Mouse (Mus musculus): ENCODE data around the gene Scfd2. TPM values are rescaled to one million over a fixed set of nuclear protein-coding genes. Genes with fewer than 3 reads are reported as not detected.

Gene Scfd2
- total RNA-seq, 2 experiments from 2014 or later, result 26.8 to 34.0 TPM

GRCm38 (mm10) chr5:74317174-74317573 is 214.4 kb downstream of the Scfd2 start:
- intact Hi-C loops (cut with DNase I), result loop anchor here (10.0 kb wide), 3 partner anchors 218 to 628 kb away; partner anchors contain the start of genes Fip1l1 and Scfd2
- DNase-seq (ENCODE audit: low spot score in 2 of 2), result no peak

- intact Hi-C loops (cut with DNase I), result loop anchor here (10.0 kb wide), 3 partner anchors 218 to 628 kb away; partner anchors contain the start of genes Fip1l1 and Scfd2
- DNase-seq (ENCODE audit: low spot score in 2 of 2), result no peak
Measured at GRCm38 (mm10) chr5:74316333-74316945, 215.1 kb downstream of the Scfd2 start.

GRCm38 (mm10) chr5:74315471-74316245 is 215.9 kb downstream of the Scfd2 start:
- intact Hi-C loops (cut with DNase I), result loop anchor here (10.0 kb wide), 3 partner anchors 219 to 629 kb away; partner anchors contain the start of genes Fip1l1 and Scfd2
- no peak for DNase-seq (ENCODE audit: low spot score in 2 of 2)

GRCm38 (mm10) chr5:74314501-74314900 is 217.1 kb downstream of the Scfd2 start:
- intact Hi-C loops (cut with DNase I), result loop anchor here (5.0 to 10.0 kb wide), 4 partner anchors 220 to 843 kb away; partner anchors contain the start of genes Fip1l1 and Scfd2
- no peak for DNase-seq (ENCODE audit: low spot score in 2 of 2)

DNA sequence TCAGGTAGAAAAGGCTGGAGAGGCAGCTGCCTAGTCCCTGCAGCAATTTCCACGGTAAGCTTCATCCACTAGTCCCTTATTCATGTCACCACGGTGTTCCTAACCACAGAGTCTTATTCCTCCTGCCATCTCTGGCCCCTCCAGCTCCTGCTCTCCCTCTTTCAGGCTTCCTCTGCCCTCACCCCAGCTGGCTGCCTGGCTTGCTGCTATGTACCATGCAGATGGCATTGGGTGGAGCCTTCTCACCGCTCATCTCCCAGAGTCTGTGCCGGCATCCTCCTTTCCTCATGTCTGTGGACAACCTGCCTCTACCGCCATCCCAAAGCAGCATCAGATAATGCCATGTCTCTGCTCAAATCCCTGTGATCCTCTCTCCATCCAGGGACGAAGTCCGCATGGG is 218.0 kb downstream of the Scfd2 start:
- intact Hi-C loops (cut with DNase I), result loop anchor here (5.0 to 10.0 kb wide), 4 partner anchors 221 to 844 kb away; partner anchors contain the start of genes Fip1l1 and Scfd2
- no peak for DNase-seq (ENCODE audit: low spot score in 2 of 2)

DNA sequence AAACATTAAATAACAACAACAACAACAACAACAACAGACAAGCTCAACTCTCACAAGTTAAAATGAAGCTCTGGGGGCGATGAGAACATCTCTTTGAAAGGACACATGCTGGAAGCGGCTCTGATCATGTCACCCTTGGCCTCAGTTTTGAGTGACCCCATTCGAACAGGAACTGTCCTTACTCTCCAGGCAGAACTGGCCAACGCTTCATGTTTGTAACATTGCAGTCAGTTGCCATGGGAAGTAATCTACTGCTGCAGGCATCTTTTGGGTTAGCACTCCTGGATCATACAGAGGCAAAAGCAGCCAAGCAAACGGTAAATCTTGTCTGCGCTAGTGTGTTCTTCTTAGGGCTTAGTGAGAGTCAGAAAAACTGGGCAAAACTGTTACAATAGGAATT is 219.7 kb downstream of the Scfd2 start:
- no peak for DNase-seq (ENCODE audit: low spot score in 2 of 2)
- intact Hi-C loops (cut with DNase I), result loop anchor here (1.0 to 10.0 kb wide), 5 partner anchors 121 to 845 kb away; partner anchors contain the start of genes Fip1l1 and Scfd2

- DNase-seq (ENCODE audit: low spot score in 2 of 2), result no peak
- intact Hi-C loops (cut with DNase I), result loop anchor here (1.0 to 10.0 kb wide), 5 partner anchors 122 to 846 kb away; partner anchors contain the start of genes Fip1l1 and Scfd2
Measured at GRCm38 (mm10) chr5:74311200-74311825, 220.2 kb downstream of the Scfd2 start.

GRCm38 (mm10) chr5:74310101-74310500 is 221.5 kb downstream of the Scfd2 start:
- intact Hi-C loops (cut with DNase I), result loop anchor here (5.0 to 10.0 kb wide), 4 partner anchors 225 to 847 kb away; partner anchors contain the start of genes Fip1l1 and Scfd2
- no peak for DNase-seq (ENCODE audit: low spot score in 2 of 2)

- no peak for DNase-seq (ENCODE audit: low spot score in 2 of 2)
- intact Hi-C loops (cut with DNase I), result no loop called here
Measured at GRCm38 (mm10) chr5:74307242-74307641, 224.3 kb downstream of the Scfd2 start.

DNA sequence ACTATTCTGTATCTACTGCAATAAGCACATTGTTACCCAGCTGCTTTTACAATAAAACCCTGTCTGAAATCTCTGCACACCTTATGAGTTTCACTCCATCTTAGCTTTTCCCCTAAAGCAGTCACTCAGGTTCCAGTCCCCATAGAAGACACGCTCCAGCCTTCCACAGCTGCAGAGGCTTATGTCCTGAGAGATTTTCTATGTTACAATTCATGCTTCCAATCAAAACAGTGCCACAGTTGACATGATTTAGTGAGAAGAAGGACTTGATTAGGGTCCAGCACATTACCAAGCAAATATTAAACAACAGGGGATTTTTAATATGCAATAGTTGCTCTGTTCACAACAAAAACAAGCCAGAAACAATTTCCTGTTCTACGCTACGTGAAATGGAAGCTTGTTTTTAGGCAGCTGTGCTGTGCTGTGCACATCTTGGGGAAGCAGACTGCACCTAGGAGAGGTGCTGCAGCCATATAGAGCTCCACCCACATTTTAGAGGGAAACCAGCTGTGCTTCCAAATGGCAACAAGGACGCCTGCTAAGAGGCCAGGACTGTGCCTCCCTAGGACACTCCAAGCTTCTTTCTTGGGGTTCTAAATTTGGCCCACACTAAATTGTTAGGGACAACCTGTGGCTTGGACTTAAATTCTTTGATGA is 225.9 kb downstream of the Scfd2 start:
- intact Hi-C loops (cut with DNase I), result no loop called here
- DNase-seq (ENCODE audit: low spot score in 2 of 2), result no peak

DNA sequence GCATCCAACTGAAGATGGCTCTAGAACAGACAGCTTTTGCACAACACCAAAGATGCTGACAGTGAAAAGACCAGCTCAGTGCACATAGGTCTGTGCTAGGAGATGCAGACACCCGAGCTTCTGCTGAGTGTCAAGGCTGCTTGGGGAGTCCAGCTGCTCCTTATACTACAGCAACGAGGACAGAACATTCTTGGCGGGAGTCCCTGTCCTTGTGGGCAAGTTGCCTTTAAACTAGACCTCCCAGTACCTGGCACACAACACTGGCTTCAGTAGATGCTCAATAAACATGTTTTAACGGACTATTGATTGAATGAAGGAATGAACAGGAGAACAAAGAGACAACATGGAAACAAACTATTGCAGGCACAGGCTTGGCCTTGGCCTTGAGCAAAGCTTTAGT is 226.8 kb downstream of the Scfd2 start:
- intact Hi-C loops (cut with DNase I), result no loop called here

DNA sequence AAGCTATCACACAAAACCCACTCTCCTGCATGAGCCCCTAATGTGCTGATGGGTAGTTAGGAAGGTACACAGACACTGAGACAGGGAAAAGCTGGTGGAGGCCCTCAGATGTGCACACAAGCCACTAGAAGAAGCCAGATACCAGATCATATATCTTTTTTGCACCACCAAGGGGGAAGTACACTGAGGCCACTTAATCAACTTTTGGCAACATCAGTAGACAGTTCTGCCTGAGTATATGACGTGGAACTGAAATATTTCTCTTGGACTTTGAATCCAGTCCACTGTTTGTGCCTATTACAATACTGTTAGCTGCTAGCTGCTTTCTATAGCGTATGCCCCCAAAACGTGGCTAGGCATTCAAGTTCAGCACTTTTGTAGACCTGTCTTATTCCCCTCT is 229.2 kb downstream of the Scfd2 start:
- intact Hi-C loops (cut with DNase I), result no loop called here

More for the DNA sequence above, 226.8 kb downstream of the Scfd2 start:
- no peak for DNase-seq (ENCODE audit: low spot score in 2 of 2)

DNA sequence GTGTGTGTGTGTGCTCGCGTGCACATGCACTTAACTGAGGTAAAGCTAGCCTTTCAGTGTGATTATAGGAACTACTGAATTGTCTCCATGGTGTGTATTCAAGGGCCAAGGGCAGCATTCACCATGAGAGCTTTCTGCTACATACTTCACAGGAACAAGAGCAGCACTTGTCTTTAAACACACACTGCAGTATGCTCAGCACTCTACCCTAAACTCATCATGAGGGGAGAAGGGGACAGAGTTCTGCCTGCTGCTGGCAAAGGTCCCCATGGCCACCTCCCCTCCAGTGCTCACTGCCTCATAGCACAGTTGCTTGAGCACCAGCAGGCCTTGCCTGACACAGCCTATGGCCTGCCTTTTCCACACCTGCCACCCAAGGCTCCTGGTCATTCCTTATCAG is 230.1 kb downstream of the Scfd2 start:
- DNase-seq (ENCODE audit: low spot score in 2 of 2), result no peak
- intact Hi-C loops (cut with DNase I), result no loop called here

More for the DNA sequence above, 229.2 kb downstream of the Scfd2 start:
- DNase-seq (ENCODE audit: low spot score in 2 of 2), result no peak

- intact Hi-C loops (cut with DNase I), result no loop called here
- no peak for DNase-seq (ENCODE audit: low spot score in 2 of 2)
Measured at GRCm38 (mm10) chr5:74300931-74301330, 230.6 kb downstream of the Scfd2 start.

DNA sequence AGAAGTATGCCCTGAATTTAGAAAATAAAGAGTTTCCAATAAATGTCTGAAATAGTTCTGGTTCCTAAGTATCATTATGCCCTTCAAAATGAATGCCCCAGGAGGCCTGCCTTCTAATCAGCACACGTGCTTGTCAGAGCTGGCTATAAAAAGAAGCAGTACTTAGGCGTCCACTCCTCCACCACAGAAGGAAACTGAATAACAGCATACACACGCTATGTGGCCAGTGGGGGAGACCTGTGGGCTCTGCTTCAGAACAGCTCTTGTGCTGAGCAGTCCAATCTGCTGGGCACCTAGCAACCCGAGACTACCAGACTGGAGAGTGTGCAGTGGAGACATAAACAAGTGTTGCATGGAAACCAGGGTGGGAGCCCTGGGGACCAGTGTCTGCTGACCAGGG is 231.4 kb downstream of the Scfd2 start:
- peak in 1 of 2 experiments; percentile 25 for DNase-seq (ENCODE audit: low spot score in 2 of 2)
- intact Hi-C loops (cut with DNase I), result no loop called here

- intact Hi-C loops (cut with DNase I), result no loop called here
- DNase-seq (ENCODE audit: low spot score in 2 of 2), result no peak
Measured at GRCm38 (mm10) chr5:74297113-74297512, 234.4 kb downstream of the Scfd2 start.

DNA sequence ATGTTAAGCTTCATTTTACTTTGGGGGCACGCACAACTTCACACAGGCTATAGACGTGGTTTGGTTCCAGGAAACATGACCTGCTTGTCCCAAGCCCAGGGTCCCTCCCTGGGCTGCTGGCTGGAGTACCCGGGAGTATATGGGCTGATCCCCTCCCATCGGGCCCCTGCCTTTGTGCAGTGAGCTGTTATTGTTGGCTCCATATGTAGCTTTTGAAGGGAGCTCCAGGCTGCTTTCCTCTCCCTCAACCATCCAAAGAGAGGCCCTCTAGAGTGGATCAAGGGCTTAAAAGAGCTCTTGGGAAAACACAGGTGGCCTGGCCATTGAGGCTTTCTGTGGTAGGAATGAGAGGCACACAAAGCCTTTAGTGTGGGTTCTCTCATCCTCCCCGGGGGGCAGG is 235.5 kb downstream of the Scfd2 start:
- intact Hi-C loops (cut with DNase I), result no loop called here
- DNase-seq (ENCODE audit: low spot score in 2 of 2), result no peak

- intact Hi-C loops (cut with DNase I), result no loop called here
- no peak for DNase-seq (ENCODE audit: low spot score in 2 of 2)
Measured at GRCm38 (mm10) chr5:74293513-74293912, 238.0 kb downstream of the Scfd2 start.

GRCm38 (mm10) chr5:74292050-74292449 is 239.5 kb downstream of the Scfd2 start:
- DNase-seq (ENCODE audit: low spot score in 2 of 2), result no peak
- intact Hi-C loops (cut with DNase I), result no loop called here
